Mouse (Mus musculus) testis, postnatal 10 days (tissue): ENCODE results near the gene Eya4.

ENCODE experiments used
- DNase-seq: peaks from one replicate; pipeline ENCODE4 v3.0.0; 2021; ENCODE audit warnings: low spot score

Gene Eya4

GRCm38 (mm10) chr10:23230863-23231262 is 119.7 kb downstream of the Eya4 start:
- DNase-seq: no peak

- DNase-seq: no peak
Observed at GRCm38 (mm10) chr10:23223336-23223735, 127.2 kb downstream of the Eya4 start.

DNA sequence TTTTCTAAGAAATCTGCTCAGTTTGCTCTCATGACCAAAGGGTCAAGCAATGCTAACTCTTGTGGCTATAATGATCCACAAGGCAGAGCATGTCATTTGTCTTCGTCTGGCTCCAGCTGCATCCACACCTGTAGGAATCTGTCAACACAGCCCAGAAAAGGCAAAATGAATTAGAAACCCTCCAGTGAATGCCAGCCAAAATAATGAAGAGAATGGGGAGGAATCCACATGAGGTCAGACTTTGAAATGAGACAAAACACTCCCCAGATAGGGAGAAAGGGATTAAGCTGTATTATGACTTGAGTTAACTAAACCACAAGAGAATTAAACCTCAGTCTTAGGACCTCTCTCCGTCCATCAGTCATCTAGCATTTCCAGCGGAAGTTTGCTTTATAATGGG is 130.2 kb downstream of the Eya4 start:
- no peak for DNase-seq

DNA sequence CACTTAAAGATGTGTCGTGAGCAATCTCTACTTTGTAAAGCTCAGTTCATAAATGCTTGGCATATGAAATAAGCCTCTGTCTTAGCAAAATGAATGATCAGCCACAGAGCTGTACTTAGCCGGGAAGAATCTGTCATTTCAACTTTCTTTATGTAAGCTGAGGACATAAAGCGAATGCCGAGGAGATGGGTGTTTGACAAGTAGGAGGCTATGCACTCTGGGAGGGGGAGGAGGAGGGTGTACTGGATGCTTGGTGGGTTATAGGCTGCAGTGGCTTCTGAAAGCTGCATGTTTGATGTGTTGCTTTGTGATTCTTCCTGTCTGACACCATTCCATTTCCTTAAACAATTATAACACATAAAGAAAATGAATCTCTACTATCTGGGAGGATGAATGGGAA is 133.8 kb downstream of the Eya4 start:
- no peak for DNase-seq

- DNase-seq: no peak
Observed at GRCm38 (mm10) chr10:23211381-23211780, 139.2 kb downstream of the Eya4 start.

DNA sequence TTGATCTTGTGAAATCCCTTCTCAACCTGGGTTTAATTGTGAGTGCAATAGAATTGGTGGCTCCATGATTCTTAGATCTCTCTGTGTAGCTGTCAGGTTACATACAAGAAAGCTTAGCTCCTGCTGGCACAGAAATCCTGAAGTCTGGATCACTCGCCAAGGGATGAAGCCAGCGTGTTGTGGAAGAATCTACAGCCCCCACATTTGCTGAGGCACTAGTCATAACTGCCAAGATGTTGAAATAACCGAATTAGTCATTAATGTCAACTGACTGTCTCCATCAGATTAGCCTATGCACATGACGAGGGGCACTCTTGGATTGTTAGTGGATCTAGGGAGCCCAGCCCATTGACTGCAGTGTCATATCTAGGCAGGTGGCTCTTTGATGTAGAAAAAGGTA is 146.7 kb downstream of the Eya4 start:
- no peak for DNase-seq

- DNase-seq: no peak
Observed at GRCm38 (mm10) chr10:23203144-23203838, 147.3 kb downstream of the Eya4 start.

DNA sequence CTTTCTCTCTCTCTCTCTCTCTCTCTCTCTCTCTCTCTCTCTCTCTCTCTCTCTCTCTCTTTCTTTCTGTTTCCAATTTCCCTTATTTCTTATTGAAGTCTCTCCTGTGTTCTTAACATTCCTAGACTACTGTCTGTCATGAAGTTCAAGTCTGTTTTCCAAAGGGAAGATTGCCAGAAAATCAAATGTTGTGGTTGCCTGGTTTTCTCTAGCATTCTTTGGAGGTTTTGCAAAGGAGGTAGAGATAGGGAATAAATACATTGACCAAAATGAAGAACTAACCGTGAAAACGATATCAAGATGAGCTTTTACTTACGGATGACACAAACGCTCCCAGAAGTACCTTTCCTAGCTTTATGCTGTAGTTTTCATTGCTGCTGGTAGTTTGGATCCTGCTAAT is 148.0 kb downstream of the Eya4 start:
- no peak for DNase-seq

GRCm38 (mm10) chr10:23198251-23198650 is 152.3 kb downstream of the Eya4 start:
- DNase-seq: no peak

- DNase-seq: no peak
Observed at GRCm38 (mm10) chr10:23196336-23196735, 154.2 kb downstream of the Eya4 start.

GRCm38 (mm10) chr10:23195337-23195736 is 155.2 kb downstream of the Eya4 start:
- DNase-seq: no peak

GRCm38 (mm10) chr10:23189836-23190235 is 160.8 kb downstream of the Eya4 start:
- DNase-seq: no peak

GRCm38 (mm10) chr10:23185391-23185790 is 165.2 kb downstream of the Eya4 start:
- DNase-seq: no peak

GRCm38 (mm10) chr10:23181572-23182493 is 168.8 kb downstream of the Eya4 start:
- DNase-seq: no peak

- DNase-seq: no peak
Observed at GRCm38 (mm10) chr10:23179285-23179684, 171.3 kb downstream of the Eya4 start.

GRCm38 (mm10) chr10:23177347-23178046 is 173.1 kb downstream of the Eya4 start:
- no peak for DNase-seq

DNA sequence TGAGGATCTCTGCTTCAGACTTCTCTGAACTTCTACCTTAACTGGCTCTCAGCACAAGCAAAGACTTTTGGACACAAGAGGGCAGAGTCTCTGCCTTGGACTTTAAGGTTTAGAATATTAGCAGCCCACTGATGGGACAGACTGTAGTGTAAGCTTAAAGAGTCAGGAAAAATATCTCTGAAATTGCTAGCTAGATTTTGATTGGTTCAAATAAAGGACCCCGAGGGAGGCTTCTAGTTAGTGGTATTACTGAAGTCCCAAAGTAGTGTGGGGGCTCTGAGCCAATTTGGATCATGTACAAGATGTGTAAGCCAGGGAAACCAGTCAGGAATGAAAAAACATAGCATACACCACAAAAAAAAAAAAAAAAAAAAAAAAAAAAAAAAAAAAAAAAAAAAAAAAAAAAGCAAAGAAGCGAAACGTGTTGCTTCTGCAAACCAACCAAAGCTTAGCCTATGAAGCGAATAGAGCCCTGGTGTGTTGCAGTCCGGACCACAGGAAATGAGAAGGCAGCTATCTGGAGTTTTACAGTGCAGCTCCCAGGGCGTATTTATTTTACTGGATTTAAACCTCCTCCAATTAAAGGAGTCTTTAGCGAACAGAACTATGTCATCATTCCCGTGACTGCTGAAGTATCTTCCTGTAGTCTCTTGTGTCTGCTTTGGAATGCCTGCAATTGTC is 173.8 kb downstream of the Eya4 start:
- no peak for DNase-seq

DNA sequence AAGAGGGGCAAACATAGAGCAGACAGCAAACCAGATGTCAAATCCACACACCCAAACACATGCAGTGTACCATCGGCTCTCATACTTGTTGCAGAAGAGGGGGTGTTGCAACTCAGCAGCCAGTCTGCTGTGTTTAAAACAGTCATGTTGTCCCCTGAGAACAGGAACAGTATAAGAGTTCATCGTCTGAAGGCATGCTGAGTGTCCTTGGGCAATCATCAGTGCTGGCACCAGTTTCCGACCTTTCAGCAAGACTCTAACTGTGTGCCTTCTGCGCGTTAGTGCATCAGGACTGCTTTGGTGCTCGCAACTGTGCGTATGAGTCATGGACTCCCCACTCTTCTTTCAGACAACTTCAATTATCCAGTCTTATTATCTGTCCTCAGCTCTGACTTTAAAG is 179.0 kb downstream of the Eya4 start:
- DNase-seq: no peak

DNA sequence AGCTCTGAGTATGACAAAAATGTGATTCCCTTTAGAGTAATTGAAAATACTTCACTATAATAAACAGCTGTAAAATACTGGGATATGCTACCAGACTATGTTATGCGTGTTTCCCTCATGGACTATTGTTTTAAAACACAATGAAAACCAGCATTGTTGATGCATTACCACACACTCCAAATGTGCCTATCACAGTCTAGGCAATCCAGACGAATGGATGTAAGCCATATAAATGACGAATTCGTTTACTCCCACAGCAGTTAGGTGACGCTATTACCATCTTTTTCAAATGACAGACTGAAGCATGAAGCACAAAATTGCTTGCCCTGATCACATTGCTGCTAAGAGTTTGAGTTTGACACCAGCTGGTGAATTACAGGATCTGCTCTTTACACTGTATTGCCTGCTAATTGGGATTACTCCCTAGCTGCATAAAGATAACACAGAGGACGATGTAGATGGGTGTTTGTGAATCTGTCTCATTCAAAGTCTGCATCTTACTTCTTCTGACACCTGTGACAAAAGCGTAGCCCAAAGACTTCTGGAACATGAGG is 185.4 kb downstream of the Eya4 start:
- DNase-seq: no peak

- no peak for DNase-seq
Observed at GRCm38 (mm10) chr10:23159844-23160243, 190.7 kb downstream of the Eya4 start.

GRCm38 (mm10) chr10:23159138-23159537 is 191.4 kb downstream of the Eya4 start:
- DNase-seq: no peak
